Mouse (Mus musculus): Measurements from ENCODE around the gene Cyp3a59. TPM values are rescaled to one million over a fixed set of nuclear protein-coding genes. Genes with fewer than 3 reads are reported as not detected.
"Not testable (repeated sequence)": the region's sequence is repeated elsewhere in the genome, so short reads cannot be mapped to it uniquely, and the experiment has no call there.

The Cyp3a59 gene
- polyA plus RNA-seq (2014; fragmentation: Nextera tagmentation; extraction: Ambion mirVana) = not detected in 2 replicates

DNA sequence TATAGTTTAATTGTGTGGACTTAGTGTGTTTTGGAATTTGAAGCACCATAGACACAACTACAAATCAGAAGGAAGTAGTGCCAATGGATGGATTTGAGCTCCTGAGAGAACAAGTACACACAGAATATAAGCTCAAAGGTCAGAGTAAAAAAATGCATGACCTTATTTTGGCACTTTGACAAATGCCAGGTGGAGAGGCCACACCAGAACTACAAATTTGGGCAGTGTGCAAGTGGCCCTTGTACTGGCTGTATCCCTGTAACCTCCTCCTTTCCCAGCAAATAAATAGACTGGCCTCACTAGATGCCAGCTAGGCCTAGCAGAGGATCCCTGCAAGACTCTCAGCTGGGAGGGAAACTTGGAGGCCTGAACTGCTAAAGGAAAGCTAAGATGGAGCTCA lies at the start of gene Cyp3a59:
Gene Cyp3a59, plus strand, starts transcription at position 313 of the 400 bp plus-strand sequence.
- not testable (repeated sequence) for H3K4me2 ChIP-seq (replicated peaks; ENCODE audit: low read depth, low read length); H3K27ac ChIP-seq (ENCODE audit: low read length); H3K4me1 ChIP-seq (ENCODE audit: control insufficient read depth, insufficient read depth, low read length); ATAC-seq (ENCODE audit: insufficient number of reproducible peaks, insufficient read depth, low FRiP score, low read depth); H3K9me3 ChIP-seq (ENCODE audit: control insufficient read depth, low read depth, low read length); H3K4me3 ChIP-seq (ENCODE audit: low read depth, low read length); H3K36me3 ChIP-seq (ENCODE audit: control insufficient read depth, insufficient read depth, low read length); H3K9ac ChIP-seq (replicated peaks; ENCODE audit: low read depth, low read length); H3K27me3 ChIP-seq (ENCODE audit: control insufficient read depth, insufficient read depth, low read length)

DNA sequence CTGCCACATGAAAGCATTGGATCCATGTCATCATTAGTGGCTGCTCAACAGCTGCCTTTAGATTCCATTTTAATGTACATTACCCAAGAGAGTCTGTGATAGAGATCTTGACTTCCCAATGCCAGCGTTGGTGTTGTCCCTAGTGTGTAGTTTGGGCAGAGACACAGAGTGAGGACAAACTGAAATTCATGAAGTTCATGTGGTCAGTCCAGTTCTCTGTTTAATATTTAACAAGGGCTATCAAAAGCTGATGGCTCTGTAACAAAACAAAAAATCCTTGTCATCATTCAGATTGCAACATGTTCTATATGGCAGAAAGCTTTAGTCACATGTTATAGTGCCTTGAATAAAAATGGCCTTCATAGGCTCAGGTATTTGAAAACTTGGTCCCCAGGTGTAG lies 9.0 kb upstream of the Cyp3a59 start:
- Histone ChIP-seq H3K27ac (ENCODE audit: low read length) (no peak overlapping the region), H3K36me3 (ENCODE audit: control insufficient read depth, insufficient read depth, low read length) (no peaks in the 10 kb centered on the region), H3K4me1 (ENCODE audit: control insufficient read depth, insufficient read depth, low read length) (no peaks in the 10 kb centered on the region), H3K27me3 (ENCODE audit: control insufficient read depth, insufficient read depth, low read length) (no peaks in the 10 kb centered on the region), H3K4me3 (ENCODE audit: low read depth, low read length) (no peak overlapping the region), H3K9me3 (ENCODE audit: control insufficient read depth, low read depth, low read length) (no peaks in the 10 kb centered on the region), H3K9ac (replicated peaks; ENCODE audit: low read depth, low read length) (no peak overlapping the region), H3K4me2 (replicated peaks; ENCODE audit: low read depth, low read length) (no peak overlapping the region)
- WGBS = 63% methylated on average over 1 of the region's 1 CpGs
- no peak for ATAC-seq (ENCODE audit: insufficient number of reproducible peaks, insufficient read depth, low FRiP score, low read depth)

DNA sequence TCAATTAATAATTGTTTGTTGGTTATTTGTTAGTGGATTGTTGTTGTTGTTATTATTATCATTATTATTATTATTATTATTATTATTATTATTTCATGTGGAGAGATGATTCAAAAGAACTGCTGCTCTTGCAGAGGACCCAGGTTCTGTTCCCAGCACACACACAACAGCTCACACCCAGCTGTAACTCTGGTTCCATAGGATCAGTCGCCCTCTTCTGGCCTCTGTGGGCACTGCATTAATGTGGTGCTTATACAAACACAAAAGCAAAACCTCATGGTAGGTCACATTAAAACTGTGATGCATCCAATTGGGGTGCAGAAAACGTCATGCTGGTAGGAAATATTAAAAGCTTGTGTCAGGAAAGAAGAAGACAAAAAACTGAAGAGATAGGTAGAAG lies 68.8 kb downstream of the Cyp3a59 start:
- ATAC-seq (ENCODE audit: insufficient number of reproducible peaks, insufficient read depth, low FRiP score, low read depth) = no peak
- H3K4me1 ChIP-seq (ENCODE audit: control insufficient read depth, insufficient read depth, low read length) = no peaks in the 10 kb centered on the region
- H3K36me3 ChIP-seq (ENCODE audit: control insufficient read depth, insufficient read depth, low read length) = no peaks in the 10 kb centered on the region
- no peaks in the 10 kb centered on the region for H3K27me3 ChIP-seq (ENCODE audit: control insufficient read depth, insufficient read depth, low read length)
- H3K9me3 ChIP-seq (ENCODE audit: control insufficient read depth, low read depth, low read length) = no peaks in the 10 kb centered on the region
- H3K4me2 ChIP-seq (replicated peaks; ENCODE audit: low read depth, low read length) = no peak overlapping the region
- WGBS = 38% methylated on average over 2 of the region's 2 CpGs
- no peak overlapping the region for H3K4me3 ChIP-seq (ENCODE audit: low read depth, low read length)
- no peak overlapping the region for H3K9ac ChIP-seq (replicated peaks; ENCODE audit: low read depth, low read length)
- H3K27ac ChIP-seq (ENCODE audit: low read length) = no peak overlapping the region

DNA sequence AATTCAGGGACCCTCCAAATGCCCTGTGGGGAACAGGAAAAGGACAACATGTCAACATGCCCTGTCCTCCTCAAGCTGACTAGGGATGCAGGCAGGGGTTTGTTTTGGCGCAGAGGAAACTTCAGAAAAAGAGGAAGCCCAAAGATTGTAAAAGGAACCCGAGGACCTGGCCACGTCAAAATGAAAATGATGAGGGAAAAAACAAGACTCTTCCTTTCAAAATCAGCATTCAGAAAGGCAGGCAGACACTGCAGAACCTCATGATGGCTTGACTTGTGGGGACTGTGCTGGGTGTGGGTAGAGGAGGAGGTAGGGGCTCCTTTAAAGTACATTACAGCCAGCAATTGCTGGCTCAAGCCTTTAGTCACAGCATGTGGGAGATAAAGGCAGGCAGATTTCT lies 71.4 kb downstream of the Cyp3a59 start:
- Histone ChIP-seq H3K9me3 (ENCODE audit: control insufficient read depth, low read depth, low read length) (no peaks in the 10 kb centered on the region), H3K36me3 (ENCODE audit: control insufficient read depth, insufficient read depth, low read length) (no peaks in the 10 kb centered on the region), H3K27me3 (ENCODE audit: control insufficient read depth, insufficient read depth, low read length) (no peaks in the 10 kb centered on the region), H3K4me1 (ENCODE audit: control insufficient read depth, insufficient read depth, low read length) (no peaks in the 10 kb centered on the region), H3K4me3 (ENCODE audit: low read depth, low read length) (no peak overlapping the region), H3K27ac (ENCODE audit: low read length) (no peak overlapping the region), H3K4me2 (replicated peaks; ENCODE audit: low read depth, low read length) (no peak overlapping the region), H3K9ac (replicated peaks; ENCODE audit: low read depth, low read length) (no peak overlapping the region)
- ATAC-seq (ENCODE audit: insufficient number of reproducible peaks, insufficient read depth, low FRiP score, low read depth) = no peak
- 67% methylated on average over 3 of the region's 3 CpGs for WGBS

DNA sequence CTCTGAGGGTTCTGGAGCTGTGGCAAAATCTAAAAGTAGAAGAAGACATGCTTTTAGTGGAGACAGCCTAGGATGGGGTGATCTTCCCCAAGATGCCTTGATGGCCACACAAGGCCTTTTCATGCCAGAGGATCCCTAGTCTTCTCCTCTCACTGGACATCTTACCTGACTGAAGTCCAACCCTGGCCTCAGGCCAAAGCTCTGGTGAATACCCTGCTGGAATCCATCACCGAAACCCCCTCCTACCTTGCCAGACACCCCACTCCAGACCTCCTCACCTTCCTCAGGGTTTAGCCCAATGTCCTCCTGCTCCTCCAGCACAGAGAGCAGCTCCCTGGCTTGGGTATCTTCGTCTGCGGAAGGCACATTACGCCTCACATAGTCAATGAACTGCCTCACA lies 79.3 kb downstream of the Cyp3a59 start:
- not testable (repeated sequence) for H3K4me1 ChIP-seq (ENCODE audit: control insufficient read depth, insufficient read depth, low read length); H3K4me2 ChIP-seq (replicated peaks; ENCODE audit: low read depth, low read length)
- 95% methylated on average over 4 of the region's 4 CpGs for WGBS

DNA sequence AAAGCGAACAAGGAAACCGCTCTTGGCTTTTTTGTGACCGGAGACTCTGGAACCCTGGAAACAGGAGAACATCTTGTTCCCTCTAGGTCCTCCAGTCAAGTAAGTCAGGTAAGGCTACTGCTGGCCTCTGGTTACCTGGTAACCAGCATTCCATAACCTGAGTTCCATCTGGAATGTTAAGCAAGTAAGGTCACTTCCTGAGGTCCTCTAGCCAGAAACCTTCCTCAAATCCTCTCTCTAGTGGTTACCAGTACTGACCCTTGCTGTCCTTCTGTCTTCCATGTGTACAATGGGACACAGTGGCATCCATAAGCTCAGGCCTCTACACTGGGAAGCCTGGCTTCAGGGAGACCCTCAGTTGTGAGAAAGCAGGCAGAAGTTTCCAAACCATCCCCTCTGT lies 81.4 kb downstream of the Cyp3a59 start, which contains the start of gene Gm5565:
Gene Gm5565, minus strand, starts transcription at position 101 of the 400 bp plus-strand sequence.
- H3K9me3 ChIP-seq (ENCODE audit: control insufficient read depth, low read depth, low read length); H3K36me3 ChIP-seq (ENCODE audit: control insufficient read depth, insufficient read depth, low read length); H3K27ac ChIP-seq (ENCODE audit: low read length); H3K4me2 ChIP-seq (replicated peaks; ENCODE audit: low read depth, low read length); H3K4me1 ChIP-seq (ENCODE audit: control insufficient read depth, insufficient read depth, low read length); H3K4me3 ChIP-seq (ENCODE audit: low read depth, low read length); H3K27me3 ChIP-seq (ENCODE audit: control insufficient read depth, insufficient read depth, low read length); H3K9ac ChIP-seq (replicated peaks; ENCODE audit: low read depth, low read length); ATAC-seq (ENCODE audit: insufficient number of reproducible peaks, insufficient read depth, low FRiP score, low read depth): not testable (repeated sequence)
- 99% methylated on average over 3 of the region's 3 CpGs for WGBS

More for the DNA sequence above, 79.3 kb downstream of the Cyp3a59 start:
- ATAC-seq (ENCODE audit: insufficient number of reproducible peaks, insufficient read depth, low FRiP score, low read depth); H3K36me3 ChIP-seq (ENCODE audit: control insufficient read depth, insufficient read depth, low read length); H3K27me3 ChIP-seq (ENCODE audit: control insufficient read depth, insufficient read depth, low read length); H3K4me3 ChIP-seq (ENCODE audit: low read depth, low read length); H3K27ac ChIP-seq (ENCODE audit: low read length); H3K9ac ChIP-seq (replicated peaks; ENCODE audit: low read depth, low read length); H3K9me3 ChIP-seq (ENCODE audit: control insufficient read depth, low read depth, low read length): not testable (repeated sequence)

Other genes starting within 250 kb of the Cyp3a59 start
- gene Cyp3a11, start 199.3 kb upstream of the Cyp3a59 start, polyA plus RNA-seq (2014; fragmentation: Nextera tagmentation; extraction: Ambion mirVana) = not detected in 2 replicates
- gene Cyp3a25, start 69.6 kb upstream of the Cyp3a59 start, polyA plus RNA-seq (2014; fragmentation: Nextera tagmentation; extraction: Ambion mirVana) = not detected in 2 replicates
- not detected in 2 replicates for gene Gm5565, start 81.3 kb downstream of the Cyp3a59 start, polyA plus RNA-seq (2014; fragmentation: Nextera tagmentation; extraction: Ambion mirVana)
- not detected in 2 replicates for gene Gm6309, start 91.5 kb downstream of the Cyp3a59 start, polyA plus RNA-seq (2014; fragmentation: Nextera tagmentation; extraction: Ambion mirVana)
- gene 1700001J03Rik, start 106.0 kb downstream of the Cyp3a59 start, polyA plus RNA-seq (2014; fragmentation: Nextera tagmentation; extraction: Ambion mirVana) = not detected in 2 replicates
- 40.6 TPM in 2 replicates for gene Rnf6, start 142.3 kb downstream of the Cyp3a59 start, polyA plus RNA-seq (2014; fragmentation: Nextera tagmentation; extraction: Ambion mirVana)
- 24.6 and 24.7 TPM in 2 replicates for gene Cdk8, start 152.0 kb downstream of the Cyp3a59 start, polyA plus RNA-seq (2014; fragmentation: Nextera tagmentation; extraction: Ambion mirVana)